Mouse (Mus musculus): ENCODE measurements around the gene Ifi27l2b. TPM values are rescaled to one million over a fixed set of nuclear protein-coding genes. Genes with fewer than 3 reads are reported as not detected.
"Not testable (repeated sequence)": the region's sequence is repeated elsewhere in the genome, so short reads cannot be mapped to it uniquely, and the experiment has no call there.

Gene Ifi27l2b
- polyA plus RNA-seq, 1 experiment: not detected

GRCm38 (mm10) chr12:103487750-103488149, 30.7 kb upstream of the Ifi27l2b start:
- WGBS: 78% methylated on average over 2 of the region's 2 CpGs
- TF ChIP-seq CTCF (IDR thresholded peaks at IDR 0.05; ENCODE audit: borderline replicate concordance, insufficient read depth, low read depth, low read length): no peak
- TF ChIP-seq POLR2A (IDR thresholded peaks at IDR 0.05; ENCODE audit: borderline replicate concordance, insufficient read depth, low read length): no peak
- Histone ChIP-seq H3K4me3 (replicated peaks; ENCODE audit: insufficient read depth, low read depth, low read length) (no peak overlapping the region), H3K4me1 (ENCODE audit: control insufficient read depth, insufficient read depth, low read length) (peaks cover 9% of the 10 kb centered on the region), H3K27ac (ENCODE audit: insufficient read depth, low read length) (no peak overlapping the region), H3K27me3 (ENCODE audit: control insufficient read depth, insufficient read depth, low read length) (no peaks in the 10 kb centered on the region)
- DNase-seq: no peak

DNA sequence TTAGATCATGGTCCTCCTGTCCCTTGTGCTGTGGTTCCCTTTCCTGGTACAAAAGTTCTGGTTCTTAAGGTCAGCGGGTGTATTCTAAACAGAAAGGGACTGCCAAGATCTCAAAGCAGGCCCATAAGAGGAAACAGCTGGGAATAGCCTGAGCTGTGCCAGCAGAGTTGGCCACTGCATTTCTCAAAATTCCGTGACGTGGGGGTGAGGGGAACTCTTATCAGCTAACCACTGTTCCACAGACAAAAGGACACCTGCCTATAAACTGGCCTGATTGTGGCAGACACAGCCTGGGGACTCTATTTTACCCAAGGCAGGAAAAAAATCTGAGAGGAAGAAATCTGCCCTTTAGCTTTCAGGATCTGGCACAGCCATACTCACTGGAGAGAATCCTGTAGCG, 30.3 kb upstream of the Ifi27l2b start:
- TF ChIP-seq CTCF (IDR thresholded peaks at IDR 0.05; ENCODE audit: borderline replicate concordance, insufficient read depth, low read depth, low read length): no peak
- no peak for TF ChIP-seq POLR2A (IDR thresholded peaks at IDR 0.05; ENCODE audit: borderline replicate concordance, insufficient read depth, low read length)
- H3K27me3 ChIP-seq (ENCODE audit: control insufficient read depth, insufficient read depth, low read length): no peaks in the 10 kb centered on the region
- WGBS: 49% methylated on average over 4 of the region's 4 CpGs
- H3K27ac ChIP-seq (ENCODE audit: insufficient read depth, low read length): no peak overlapping the region
- no peak overlapping the region for H3K4me3 ChIP-seq (replicated peaks; ENCODE audit: insufficient read depth, low read depth, low read length)
- H3K4me1 ChIP-seq (ENCODE audit: control insufficient read depth, insufficient read depth, low read length): peaks cover 9% of the 10 kb centered on the region
- DNase-seq: no peak

GRCm38 (mm10) chr12:103486726-103487125, 29.7 kb upstream of the Ifi27l2b start:
- no peak overlapping the region for H3K4me3 ChIP-seq (replicated peaks; ENCODE audit: insufficient read depth, low read depth, low read length)
- peaks cover 9% of the 10 kb centered on the region for H3K4me1 ChIP-seq (ENCODE audit: control insufficient read depth, insufficient read depth, low read length)
- no peak overlapping the region for H3K27ac ChIP-seq (ENCODE audit: insufficient read depth, low read length)
- no peak for TF ChIP-seq CTCF (IDR thresholded peaks at IDR 0.05; ENCODE audit: borderline replicate concordance, insufficient read depth, low read depth, low read length)
- no peak for TF ChIP-seq POLR2A (IDR thresholded peaks at IDR 0.05; ENCODE audit: borderline replicate concordance, insufficient read depth, low read length)
- H3K27me3 ChIP-seq (ENCODE audit: control insufficient read depth, insufficient read depth, low read length): no peaks in the 10 kb centered on the region
- peak; percentile 62 to 84 for DNase-seq
- WGBS: 19% methylated on average over 1 of the region's 1 CpGs

DNA sequence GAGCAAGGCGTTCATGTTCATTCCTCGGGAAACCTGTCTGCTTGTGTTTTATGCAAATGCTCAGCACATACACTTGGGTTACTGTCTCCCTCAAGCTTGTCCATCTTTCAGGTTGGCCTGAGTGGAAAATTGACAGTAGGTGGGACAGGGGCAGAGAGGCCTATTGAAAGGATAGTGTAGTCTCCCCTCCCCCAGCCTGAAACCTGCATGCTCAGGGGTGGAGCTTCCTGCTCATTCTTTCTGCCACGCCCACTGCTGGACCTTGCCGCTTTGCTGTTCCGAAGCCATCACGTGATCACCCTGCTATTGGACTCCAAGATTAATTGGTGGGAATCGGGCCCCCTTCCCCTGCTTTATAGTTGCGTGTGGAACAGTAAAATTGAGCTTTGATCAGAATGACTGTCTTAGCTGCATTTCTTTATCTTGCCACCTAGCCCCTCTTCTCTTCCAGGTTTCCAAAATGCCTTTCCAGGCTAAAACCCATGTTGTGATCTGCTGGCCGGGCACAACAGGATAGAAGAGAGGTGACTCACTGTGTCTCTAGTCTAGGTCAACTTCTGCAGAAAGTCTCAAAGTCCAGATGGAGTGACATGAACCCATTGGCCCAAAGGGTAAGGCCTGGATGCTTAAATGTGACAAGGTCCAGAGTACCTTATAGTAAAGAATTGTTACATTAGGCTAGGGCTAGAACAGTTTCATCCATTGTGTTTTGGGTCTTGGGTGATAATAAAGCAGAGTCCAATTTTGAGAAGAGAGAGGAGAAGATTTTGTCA, 27.4 kb upstream of the Ifi27l2b start:
- not testable (repeated sequence) for H3K27me3 ChIP-seq (ENCODE audit: control insufficient read depth, insufficient read depth, low read length); H3K4me3 ChIP-seq (replicated peaks; ENCODE audit: insufficient read depth, low read depth, low read length); H3K4me1 ChIP-seq (ENCODE audit: control insufficient read depth, insufficient read depth, low read length); DNase-seq; H3K27ac ChIP-seq (ENCODE audit: insufficient read depth, low read length)
- 85% methylated on average over 9 of the region's 9 CpGs for WGBS

- WGBS: 83% methylated on average over 2 of the region's 2 CpGs
Observed at GRCm38 (mm10) chr12:103482781-103483180, 25.8 kb upstream of the Ifi27l2b start.

GRCm38 (mm10) chr12:103481671-103482070, 24.6 kb upstream of the Ifi27l2b start:
- WGBS: 77% methylated on average over 5 of the region's 5 CpGs
- Histone ChIP-seq H3K4me3 (replicated peaks; ENCODE audit: insufficient read depth, low read depth, low read length) (no peak overlapping the region), H3K27ac (ENCODE audit: insufficient read depth, low read length) (no peak overlapping the region), H3K27me3 (ENCODE audit: control insufficient read depth, insufficient read depth, low read length) (no peaks in the 10 kb centered on the region), H3K4me1 (ENCODE audit: control insufficient read depth, insufficient read depth, low read length) (peaks cover 9% of the 10 kb centered on the region)
- TF ChIP-seq CTCF (IDR thresholded peaks at IDR 0.05; ENCODE audit: borderline replicate concordance, insufficient read depth, low read depth, low read length) (no peak), POLR2A (IDR thresholded peaks at IDR 0.05; ENCODE audit: borderline replicate concordance, insufficient read depth, low read length) (no peak)
- DNase-seq: no peak

More at GRCm38 (mm10) chr12:103482781-103483180, 25.8 kb upstream of the Ifi27l2b start:
- TF ChIP-seq CTCF (IDR thresholded peaks at IDR 0.05; ENCODE audit: borderline replicate concordance, insufficient read depth, low read depth, low read length) (no peak), POLR2A (IDR thresholded peaks at IDR 0.05; ENCODE audit: borderline replicate concordance, insufficient read depth, low read length) (no peak)
- Histone ChIP-seq H3K27me3 (ENCODE audit: control insufficient read depth, insufficient read depth, low read length) (no peaks in the 10 kb centered on the region), H3K4me3 (replicated peaks; ENCODE audit: insufficient read depth, low read depth, low read length) (no peak overlapping the region), H3K27ac (ENCODE audit: insufficient read depth, low read length) (no peak overlapping the region), H3K4me1 (ENCODE audit: control insufficient read depth, insufficient read depth, low read length) (peaks cover 9% of the 10 kb centered on the region)
- DNase-seq: no peak

- 77% methylated on average over 7 of the region's 7 CpGs for WGBS
- Histone ChIP-seq H3K27ac (ENCODE audit: insufficient read depth, low read length) (no peak overlapping the region), H3K27me3 (ENCODE audit: control insufficient read depth, insufficient read depth, low read length) (no peaks in the 10 kb centered on the region), H3K4me1 (ENCODE audit: control insufficient read depth, insufficient read depth, low read length) (no peaks in the 10 kb centered on the region), H3K4me3 (replicated peaks; ENCODE audit: insufficient read depth, low read depth, low read length) (no peak overlapping the region)
- no peak for DNase-seq
- TF ChIP-seq CTCF (IDR thresholded peaks at IDR 0.05; ENCODE audit: borderline replicate concordance, insufficient read depth, low read depth, low read length): no peak
- no peak for TF ChIP-seq POLR2A (IDR thresholded peaks at IDR 0.05; ENCODE audit: borderline replicate concordance, insufficient read depth, low read length)
Observed at GRCm38 (mm10) chr12:103477461-103478015, 20.5 kb upstream of the Ifi27l2b start.

GRCm38 (mm10) chr12:103476779-103477389, 19.9 kb upstream of the Ifi27l2b start:
- H3K4me3 ChIP-seq (replicated peaks; ENCODE audit: insufficient read depth, low read depth, low read length): no peak overlapping the region
- H3K4me1 ChIP-seq (ENCODE audit: control insufficient read depth, insufficient read depth, low read length): no peaks in the 10 kb centered on the region
- no peak overlapping the region for H3K27ac ChIP-seq (ENCODE audit: insufficient read depth, low read length)
- DNase-seq: no peak
- TF ChIP-seq POLR2A (IDR thresholded peaks at IDR 0.05; ENCODE audit: borderline replicate concordance, insufficient read depth, low read length) (no peak), CTCF (IDR thresholded peaks at IDR 0.05; ENCODE audit: borderline replicate concordance, insufficient read depth, low read depth, low read length) (no peak)
- 89% methylated on average over 1 of the region's 1 CpGs for WGBS
- no peaks in the 10 kb centered on the region for H3K27me3 ChIP-seq (ENCODE audit: control insufficient read depth, insufficient read depth, low read length)
